Mouse (Mus musculus): ENCODE measurements around the gene Thap2. TPM values are rescaled to one million over a fixed set of nuclear protein-coding genes. Genes with fewer than 3 reads are reported as not detected.

The Thap2 gene
- polyA plus RNA-seq, 1 experiment from 2014 or later: 31.3 TPM

DNA sequence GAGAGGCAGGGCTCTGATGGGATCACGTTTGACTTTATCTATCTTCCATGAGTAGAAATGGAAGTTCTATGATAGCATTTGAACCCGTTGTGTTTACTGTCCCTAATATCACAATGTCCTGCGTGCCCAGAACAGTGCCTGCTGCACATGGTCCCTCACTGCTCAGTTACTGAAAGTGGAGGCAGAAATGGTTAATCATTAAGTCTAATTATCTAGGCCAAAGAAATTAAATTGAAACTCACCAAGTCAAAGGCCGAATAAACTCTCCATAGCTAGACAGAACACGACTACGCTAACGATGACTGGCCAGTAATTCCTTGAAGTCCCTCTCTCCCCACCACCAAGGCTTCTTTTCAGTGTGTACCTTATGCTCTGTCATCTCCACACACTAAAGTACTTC lies 34.7 kb downstream of the Thap2 start:
- ATAC-seq (ENCODE audit: insufficient number of reproducible peaks, insufficient read depth, low FRiP score, low TSS enrichment, low read depth): no peak
- 85% methylated on average over 7 of the region's 7 CpGs for WGBS
- peaks cover 13% of the 10 kb centered on the region for H3K36me3 ChIP-seq
- no peak overlapping the region for H3K4me2 ChIP-seq
- H3K4me1 ChIP-seq: no peaks in the 10 kb centered on the region
- no peaks in the 10 kb centered on the region for H3K27me3 ChIP-seq
- no peak overlapping the region; the same call in 1 of the 2 replicates for H3K27ac ChIP-seq
- no peak overlapping the region for H3K9ac ChIP-seq
- no peak overlapping the region for H3K4me3 ChIP-seq
- no peaks in the 10 kb centered on the region for H3K9me3 ChIP-seq

- no peaks in the 10 kb centered on the region for H3K27me3 ChIP-seq
- no peaks in the 10 kb centered on the region for H3K9me3 ChIP-seq
- H3K4me1 ChIP-seq: no peaks in the 10 kb centered on the region
- 72% methylated on average over 10 of the region's 10 CpGs for WGBS
- peak; percentile 64; the same call in 1 of the 2 replicates for ATAC-seq (ENCODE audit: insufficient number of reproducible peaks, insufficient read depth, low FRiP score, low TSS enrichment, low read depth)
- no peak overlapping the region for H3K27ac ChIP-seq
- H3K4me2 ChIP-seq: no peak overlapping the region
- H3K4me3 ChIP-seq: no peak overlapping the region
- peaks cover 13% of the 10 kb centered on the region for H3K36me3 ChIP-seq
- H3K9ac ChIP-seq: no peak overlapping the region
These were observed 35.2 kb downstream of the Thap2 start for GRCm38 (mm10) chr10:115349029-115349428.

DNA sequence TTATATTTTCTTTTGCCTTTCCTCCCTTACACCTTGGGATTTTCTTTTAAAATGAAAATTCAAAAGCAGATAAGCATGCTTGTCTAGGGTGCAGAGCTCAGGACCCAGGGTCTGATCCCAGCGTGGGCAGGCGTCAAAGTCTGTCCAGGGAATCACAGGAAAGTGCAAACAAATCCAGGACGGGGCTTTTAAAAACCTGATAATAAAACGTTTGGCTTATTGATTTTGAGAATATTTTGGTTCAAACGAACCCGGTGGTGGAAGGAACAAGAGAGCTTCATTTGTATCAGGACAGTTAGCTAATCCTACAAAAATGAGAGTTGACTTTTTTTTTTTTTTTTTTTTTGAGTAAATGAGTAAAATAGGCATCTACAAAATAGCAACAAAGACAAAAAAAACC lies 36.1 kb downstream of the Thap2 start:
- Histone ChIP-seq H3K27me3 (no peaks in the 10 kb centered on the region), H3K4me3 (no peak overlapping the region), H3K27ac (no peak overlapping the region), H3K4me2 (no peak overlapping the region), H3K4me1 (no peaks in the 10 kb centered on the region), H3K9me3 (no peaks in the 10 kb centered on the region), H3K36me3 (peaks cover 15% of the 10 kb centered on the region), H3K9ac (no peak overlapping the region)
- ATAC-seq (ENCODE audit: insufficient number of reproducible peaks, insufficient read depth, low FRiP score, low TSS enrichment, low read depth): no peak
- 84% methylated on average over 6 of the region's 6 CpGs for WGBS

- Histone ChIP-seq H3K36me3 (peaks cover 29% of the 10 kb centered on the region), H3K27ac (no peak overlapping the region), H3K4me3 (no peak overlapping the region), H3K4me1 (no peaks in the 10 kb centered on the region), H3K4me2 (no peak overlapping the region), H3K27me3 (no peaks in the 10 kb centered on the region), H3K9me3 (no peaks in the 10 kb centered on the region), H3K9ac (no peak overlapping the region)
- no peak for ATAC-seq (ENCODE audit: insufficient number of reproducible peaks, insufficient read depth, low FRiP score, low TSS enrichment, low read depth)
These were observed 37.8 kb downstream of the Thap2 start for GRCm38 (mm10) chr10:115346444-115346843.

DNA sequence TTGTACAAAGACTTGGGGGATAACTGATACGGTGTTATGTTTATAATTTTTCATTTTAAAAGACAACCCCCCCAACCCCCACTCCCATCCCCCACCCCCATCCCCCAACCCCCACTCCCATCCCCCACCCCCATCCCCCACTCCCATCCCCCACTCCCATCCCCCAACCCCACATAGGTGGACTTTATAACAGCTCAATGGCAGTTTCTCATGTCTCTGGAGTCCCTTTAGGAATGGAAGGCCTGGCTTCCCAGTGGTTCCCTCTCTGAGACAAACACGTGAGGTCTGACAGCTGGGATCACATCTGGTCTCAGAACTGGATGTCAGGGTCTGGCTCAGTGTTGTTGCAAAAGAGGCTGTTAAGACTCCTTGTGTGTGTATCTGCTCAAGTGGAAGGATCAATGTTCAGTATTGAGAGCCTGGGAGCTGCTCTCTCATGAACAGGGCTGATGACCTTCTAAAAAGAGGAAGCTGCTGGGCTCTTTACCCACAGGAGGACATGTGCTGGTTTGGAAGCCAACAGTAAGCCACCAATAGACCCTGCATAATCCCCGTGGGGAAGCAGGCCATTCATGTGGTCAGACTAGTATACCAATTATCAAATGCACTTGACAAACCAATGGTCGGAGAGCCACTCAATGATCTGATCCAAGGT lies 41.3 kb downstream of the Thap2 start:
- Histone ChIP-seq H3K27me3 (no peaks in the 10 kb centered on the region), H3K4me2 (no peak overlapping the region), H3K4me1 (no peaks in the 10 kb centered on the region), H3K9ac (no peak overlapping the region), H3K36me3 (peaks cover 42% of the 10 kb centered on the region), H3K27ac (no peak overlapping the region), H3K4me3 (no peak overlapping the region), H3K9me3 (no peaks in the 10 kb centered on the region)
- ATAC-seq (ENCODE audit: insufficient number of reproducible peaks, insufficient read depth, low FRiP score, low TSS enrichment, low read depth): no peak
- WGBS: 91% methylated on average over 4 of the region's 4 CpGs

DNA sequence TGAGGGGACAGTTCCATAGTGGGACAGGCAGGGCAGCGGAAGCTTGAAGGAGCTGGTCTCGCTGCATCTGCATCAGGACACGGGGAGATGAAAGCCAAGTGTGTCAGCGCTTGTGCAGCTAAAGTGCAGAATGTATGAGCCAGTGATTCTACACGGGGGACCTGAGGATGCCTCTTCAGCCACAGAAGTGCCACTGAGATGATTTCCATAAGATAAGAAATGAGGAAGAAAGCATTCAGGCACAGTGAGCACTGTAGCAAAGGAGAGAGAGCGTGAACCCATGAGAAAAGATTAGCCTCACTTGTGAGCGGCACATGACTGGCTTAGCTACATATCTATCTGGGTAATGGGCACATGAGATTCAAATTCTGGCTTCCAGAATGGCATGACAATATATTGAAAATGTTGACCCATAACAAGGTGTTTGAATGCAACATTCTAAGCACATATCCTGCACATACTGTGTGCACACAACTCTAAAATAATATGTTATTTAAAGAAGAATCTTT lies 44.4 kb downstream of the Thap2 start:
- H3K27me3 ChIP-seq: no peaks in the 10 kb centered on the region
- WGBS: 92% methylated on average over 7 of the region's 7 CpGs

GRCm38 (mm10) chr10:115336901-115337300 lies 47.3 kb downstream of the Thap2 start:
- Histone ChIP-seq H3K27ac (no peak overlapping the region), H3K27me3 (no peaks in the 10 kb centered on the region), H3K4me2 (no peak overlapping the region), H3K4me1 (0 out of 2 replicates have a peak, but pooled peaks cover 3% of the 10 kb centered on the region), H3K36me3 (peaks cover 17% of the 10 kb centered on the region), H3K4me3 (no peak overlapping the region), H3K9me3 (no peaks in the 10 kb centered on the region), H3K9ac (no peak overlapping the region)
- 87% methylated on average over 4 of the region's 4 CpGs for WGBS
- no peak for ATAC-seq (ENCODE audit: insufficient number of reproducible peaks, insufficient read depth, low FRiP score, low TSS enrichment, low read depth)

More for the DNA sequence above, 44.4 kb downstream of the Thap2 start:
- ATAC-seq (ENCODE audit: insufficient number of reproducible peaks, insufficient read depth, low FRiP score, low TSS enrichment, low read depth): no peak
- Histone ChIP-seq H3K4me2 (no peak overlapping the region), H3K36me3 (peaks cover 29% of the 10 kb centered on the region), H3K9me3 (no peaks in the 10 kb centered on the region), H3K9ac (no peak overlapping the region), H3K4me1 (no peaks in the 10 kb centered on the region), H3K4me3 (no peak overlapping the region), H3K27ac (no peak overlapping the region)

- 0 out of 2 replicates have a peak, but pooled peaks cover 3% of the 10 kb centered on the region for H3K4me1 ChIP-seq
- H3K4me2 ChIP-seq: no peak overlapping the region
- H3K9me3 ChIP-seq: no peaks in the 10 kb centered on the region
- H3K9ac ChIP-seq: no peak overlapping the region
- H3K27ac ChIP-seq: no peak overlapping the region
- H3K27me3 ChIP-seq: no peaks in the 10 kb centered on the region
- 75% methylated on average over 9 of the region's 9 CpGs for WGBS
- H3K4me3 ChIP-seq: no peak overlapping the region
- no peaks in the 10 kb centered on the region for H3K36me3 ChIP-seq
- ATAC-seq (ENCODE audit: insufficient number of reproducible peaks, insufficient read depth, low FRiP score, low TSS enrichment, low read depth): no peak
These were observed 50.7 kb downstream of the Thap2 start for GRCm38 (mm10) chr10:115333528-115333927.

DNA sequence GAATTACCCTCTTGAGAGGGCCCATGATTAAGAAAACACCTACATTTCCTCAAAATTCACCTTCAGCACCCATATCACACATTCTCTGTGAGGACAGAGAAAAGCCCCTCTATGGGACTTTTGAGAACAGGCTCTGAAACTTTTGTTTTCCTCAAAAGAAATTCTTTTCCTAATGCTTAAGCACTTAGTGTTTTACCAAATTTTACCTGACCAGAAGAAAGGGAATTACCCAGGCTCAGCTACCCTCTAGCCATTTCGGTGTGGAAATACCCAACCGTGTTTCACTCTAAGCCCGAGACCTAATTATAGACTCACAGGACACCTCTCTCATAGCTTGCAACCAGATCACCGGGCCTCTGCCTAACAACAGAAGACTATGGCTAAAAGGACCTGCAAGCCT lies 51.2 kb downstream of the Thap2 start:
- Histone ChIP-seq H3K36me3 (no peaks in the 10 kb centered on the region), H3K27ac (no peak overlapping the region), H3K4me3 (no peak overlapping the region), H3K27me3 (no peaks in the 10 kb centered on the region), H3K4me1 (0 out of 2 replicates have a peak, but pooled peaks cover 3% of the 10 kb centered on the region), H3K9me3 (no peaks in the 10 kb centered on the region), H3K9ac (no peak overlapping the region), H3K4me2 (no peak overlapping the region)
- 58% methylated on average over 4 of the region's 4 CpGs for WGBS
- ATAC-seq (ENCODE audit: insufficient number of reproducible peaks, insufficient read depth, low FRiP score, low TSS enrichment, low read depth): no peak

DNA sequence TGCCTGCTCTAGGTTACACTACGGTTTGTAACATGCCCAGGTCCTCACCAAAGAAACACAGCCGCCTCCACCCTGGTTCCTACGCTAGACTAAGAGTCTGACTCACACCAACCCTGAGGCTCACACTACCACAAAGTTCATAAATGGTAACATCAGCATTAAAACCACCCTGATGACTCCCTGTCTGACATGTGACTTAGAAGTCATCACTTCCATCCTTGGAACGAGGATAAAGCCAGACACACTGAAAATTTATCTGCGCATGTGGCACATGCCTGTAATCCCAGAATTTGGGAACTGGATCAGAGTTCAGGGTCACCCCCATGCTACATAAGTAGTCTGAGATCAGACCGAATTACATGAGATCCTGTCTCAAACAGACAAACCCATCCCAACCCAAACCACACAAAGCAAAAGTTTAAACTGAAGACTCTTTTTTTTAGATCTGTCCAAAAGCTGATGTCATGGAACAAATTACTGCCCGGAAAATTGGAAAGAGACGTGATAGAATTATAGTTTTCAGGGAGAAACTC lies 51.8 kb downstream of the Thap2 start:
- no peak overlapping the region for H3K4me2 ChIP-seq
- 0 out of 2 replicates have a peak, but pooled peaks cover 3% of the 10 kb centered on the region for H3K4me1 ChIP-seq
- ATAC-seq (ENCODE audit: insufficient number of reproducible peaks, insufficient read depth, low FRiP score, low TSS enrichment, low read depth): no peak
- H3K9me3 ChIP-seq: no peaks in the 10 kb centered on the region
- no peak overlapping the region for H3K9ac ChIP-seq
- no peaks in the 10 kb centered on the region for H3K27me3 ChIP-seq
- H3K36me3 ChIP-seq: no peaks in the 10 kb centered on the region
- WGBS: 65% methylated on average over 8 of the region's 8 CpGs
- H3K4me3 ChIP-seq: no peak overlapping the region
- H3K27ac ChIP-seq: no peak overlapping the region

- H3K27me3 ChIP-seq: no peaks in the 10 kb centered on the region
- no peaks in the 10 kb centered on the region for H3K36me3 ChIP-seq
- H3K4me3 ChIP-seq: no peak overlapping the region
- H3K27ac ChIP-seq: no peak overlapping the region
- H3K4me2 ChIP-seq: no peak overlapping the region
- H3K9me3 ChIP-seq: no peaks in the 10 kb centered on the region
- 0 out of 2 replicates have a peak, but pooled peaks cover 3% of the 10 kb centered on the region for H3K4me1 ChIP-seq
- ATAC-seq (ENCODE audit: insufficient number of reproducible peaks, insufficient read depth, low FRiP score, low TSS enrichment, low read depth): no peak
- no peak overlapping the region for H3K9ac ChIP-seq
- 81% methylated on average over 3 of the region's 3 CpGs for WGBS
These were observed 55.2 kb downstream of the Thap2 start for GRCm38 (mm10) chr10:115329010-115329530.

DNA sequence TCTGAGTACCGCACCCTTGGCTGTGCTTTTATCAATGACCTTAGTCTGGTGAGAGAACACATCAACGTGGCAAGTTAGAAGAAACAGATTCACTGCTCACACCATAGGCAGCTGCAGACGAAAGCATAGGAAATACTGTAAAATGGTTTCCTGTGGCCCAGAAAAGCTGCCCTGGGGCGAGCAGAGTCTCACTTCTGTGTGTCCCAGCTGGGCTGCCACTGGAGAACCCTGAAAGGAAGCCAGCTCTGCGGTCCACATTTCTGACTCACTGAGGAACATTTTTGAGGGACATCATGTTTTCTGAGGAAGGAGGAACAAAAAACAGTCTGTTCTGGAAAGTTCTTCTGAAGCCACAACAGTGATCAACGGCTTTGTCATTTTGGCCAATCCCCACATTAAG lies 55.7 kb downstream of the Thap2 start:
- Histone ChIP-seq H3K4me2 (no peak overlapping the region), H3K27me3 (no peaks in the 10 kb centered on the region), H3K9me3 (no peaks in the 10 kb centered on the region), H3K4me1 (0 out of 2 replicates have a peak, but pooled peaks cover 3% of the 10 kb centered on the region), H3K9ac (no peak overlapping the region), H3K36me3 (no peaks in the 10 kb centered on the region), H3K27ac (no peak overlapping the region), H3K4me3 (no peak overlapping the region)
- ATAC-seq (ENCODE audit: insufficient number of reproducible peaks, insufficient read depth, low FRiP score, low TSS enrichment, low read depth): no peak
- 66% methylated on average over 6 of the region's 6 CpGs for WGBS

Data from embryonic facial prominence, embryonic 13.5 days (tissue).